Mouse (Mus musculus): ENCODE results near the gene Vmn1r170.
"Not testable (repeated sequence)": the region's sequence is repeated elsewhere in the genome, so short reads cannot be mapped to it uniquely, and the experiment has no call there.

Gene Vmn1r170

GRCm38 (mm10) chr7:23605875-23606274 is at the start of gene Vmn1r170:
Gene Vmn1r170, plus strand, starts transcription at chr7:23606175.
- DNase-seq: not testable (repeated sequence)

GRCm38 (mm10) chr7:23575226-23575625 is 30.7 kb upstream of the Vmn1r170 start, which contains the start of gene Vmn1r169:
Gene Vmn1r169, plus strand, starts transcription at chr7:23575526.
- DNase-seq: not testable (repeated sequence)

- DNase-seq: no peak
Observed at GRCm38 (mm10) chr7:23630422-23630821, 24.4 kb downstream of the Vmn1r170 start, which contains the start of gene Vmn1r171. Gene Vmn1r171, plus strand, starts transcription at chr7:23630722.

Measured in lung, adult 18-20 months (tissue).